Mouse (Mus musculus) CD8-positive naive resting alpha-beta T cell, adult 2 months (primary cell): ENCODE results near the gene Napsa.

Source experiments
- DNase-seq, 2 experiments: peaks; one replicate each; pipeline ENCODE4 v3.0.0; 2022; ENCODE audit warnings: low read depth in 2 of 2, low spot score in 2 of 2

The Napsa gene

DNA sequence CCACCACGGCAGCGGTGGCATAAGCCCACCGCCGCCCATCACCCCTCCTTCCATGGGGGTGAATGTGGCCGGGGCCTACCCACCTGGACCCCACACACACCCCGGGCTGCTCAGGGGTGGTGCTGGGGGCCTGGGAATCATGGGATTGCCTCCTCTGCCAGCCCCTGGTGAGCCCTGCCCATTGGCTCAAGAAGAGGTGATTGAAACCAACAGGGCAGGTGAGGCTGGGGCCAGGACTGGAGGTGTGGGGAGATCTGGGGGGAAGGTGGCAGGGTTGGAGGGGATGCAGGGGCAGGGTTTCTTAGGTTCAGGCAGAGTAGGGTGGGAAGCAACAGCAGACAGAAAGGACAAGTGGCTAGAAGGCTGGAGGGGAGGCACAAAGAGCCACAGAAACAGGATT, 23.9 kb downstream of the Napsa start:
- DNase-seq = no peak

DNA sequence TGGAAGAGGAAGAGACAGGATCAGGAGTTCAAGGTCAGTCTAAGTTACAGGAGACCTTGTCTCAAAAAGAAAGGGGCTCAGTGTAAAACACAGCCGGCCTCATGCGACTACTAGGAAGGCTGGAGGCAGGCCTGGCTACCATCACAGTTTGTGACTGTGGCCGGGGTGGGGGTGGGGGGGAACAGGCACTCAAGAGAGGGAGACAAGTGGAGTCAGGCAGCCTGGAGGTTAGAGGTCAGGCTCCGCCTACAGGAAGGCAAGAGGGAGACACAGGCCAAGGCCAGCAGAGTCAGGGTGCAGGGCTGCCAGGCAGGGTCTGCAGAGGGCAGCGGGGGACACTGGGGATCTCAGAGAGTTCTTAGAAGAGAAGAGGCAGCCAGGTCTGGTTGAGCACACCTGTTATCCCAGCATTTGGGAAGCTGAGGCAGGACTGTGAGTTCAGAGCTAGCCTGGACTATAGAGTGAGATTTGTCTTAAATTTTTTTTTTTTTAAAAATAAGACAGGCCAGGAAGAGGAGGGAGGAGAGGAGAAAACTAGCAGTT, 24.9 kb downstream of the Napsa start:
- DNase-seq = no peak

DNA sequence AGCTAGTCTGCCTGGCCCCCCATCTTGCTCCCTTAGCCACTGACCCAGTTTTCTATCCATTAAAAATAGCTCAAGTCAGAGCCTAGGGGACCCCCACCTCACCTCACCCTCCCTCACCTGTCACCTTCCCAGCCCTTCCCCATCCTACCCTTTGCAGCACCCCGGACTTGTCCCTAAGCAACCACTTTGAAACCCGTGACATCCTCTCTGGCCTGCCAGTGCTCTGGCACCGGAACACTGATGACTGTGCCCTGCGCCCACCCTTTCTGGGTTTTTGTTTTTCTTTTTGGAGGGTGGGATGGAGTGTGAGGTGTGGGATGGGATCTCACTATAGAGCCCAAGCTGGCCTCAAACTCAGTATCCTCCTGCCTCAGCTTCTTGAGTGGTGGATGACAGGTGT, 25.5 kb downstream of the Napsa start:
- DNase-seq = no peak

- DNase-seq = no peak
Observed at GRCm38 (mm10) chr7:44598336-44598735, 26.2 kb downstream of the Napsa start.

DNA sequence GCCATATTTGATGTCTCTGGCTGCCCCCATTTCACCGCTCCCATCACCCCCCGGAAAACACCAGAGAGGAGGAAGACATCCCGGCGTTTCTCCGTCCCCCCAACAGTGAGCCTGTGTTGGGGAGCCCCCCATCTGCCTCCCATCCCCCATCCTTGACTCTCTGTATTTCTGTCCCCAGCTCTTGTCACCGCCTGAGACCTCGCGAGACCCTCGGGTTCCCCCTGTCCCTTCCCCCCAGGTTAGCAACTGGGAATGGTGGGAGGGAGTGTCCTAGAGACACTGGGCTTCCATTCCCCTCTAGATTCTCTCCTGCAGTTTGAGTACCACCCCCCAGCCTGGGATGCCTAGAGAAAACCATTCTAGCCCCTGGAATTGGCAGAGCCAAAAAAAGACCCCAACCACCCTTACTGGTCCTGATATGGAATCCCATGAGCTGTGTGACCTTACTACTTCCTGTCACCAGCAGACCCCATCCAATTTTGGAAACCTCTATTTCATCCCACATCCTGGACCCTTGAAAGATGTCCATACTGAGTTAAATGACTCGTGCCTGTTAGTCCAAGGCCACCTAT, 28.6 kb downstream of the Napsa start:
- no peak for DNase-seq

DNA sequence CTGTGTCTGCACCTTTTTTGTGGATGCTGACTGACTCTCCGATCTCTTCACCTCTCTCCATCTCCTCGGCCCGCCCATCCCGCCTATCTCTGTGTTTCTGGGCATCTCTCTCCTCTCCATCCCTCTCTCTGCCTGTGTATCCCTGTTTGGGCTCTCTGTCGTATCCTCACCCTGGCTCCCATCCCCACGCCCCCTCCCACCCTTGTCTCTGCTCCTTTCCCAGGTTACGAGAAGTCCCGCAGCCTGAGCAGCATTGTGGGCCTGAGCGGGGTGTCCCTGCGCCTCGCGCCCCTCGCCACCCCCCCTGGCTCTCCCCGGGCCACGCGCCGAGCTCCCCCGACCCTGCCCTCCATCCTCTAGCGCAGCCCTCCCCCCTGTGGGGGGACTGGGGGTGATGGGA, 29.5 kb downstream of the Napsa start:
- DNase-seq = no peak

- DNase-seq = no peak
Observed at GRCm38 (mm10) chr7:44602443-44602842, 30.3 kb downstream of the Napsa start.

DNA sequence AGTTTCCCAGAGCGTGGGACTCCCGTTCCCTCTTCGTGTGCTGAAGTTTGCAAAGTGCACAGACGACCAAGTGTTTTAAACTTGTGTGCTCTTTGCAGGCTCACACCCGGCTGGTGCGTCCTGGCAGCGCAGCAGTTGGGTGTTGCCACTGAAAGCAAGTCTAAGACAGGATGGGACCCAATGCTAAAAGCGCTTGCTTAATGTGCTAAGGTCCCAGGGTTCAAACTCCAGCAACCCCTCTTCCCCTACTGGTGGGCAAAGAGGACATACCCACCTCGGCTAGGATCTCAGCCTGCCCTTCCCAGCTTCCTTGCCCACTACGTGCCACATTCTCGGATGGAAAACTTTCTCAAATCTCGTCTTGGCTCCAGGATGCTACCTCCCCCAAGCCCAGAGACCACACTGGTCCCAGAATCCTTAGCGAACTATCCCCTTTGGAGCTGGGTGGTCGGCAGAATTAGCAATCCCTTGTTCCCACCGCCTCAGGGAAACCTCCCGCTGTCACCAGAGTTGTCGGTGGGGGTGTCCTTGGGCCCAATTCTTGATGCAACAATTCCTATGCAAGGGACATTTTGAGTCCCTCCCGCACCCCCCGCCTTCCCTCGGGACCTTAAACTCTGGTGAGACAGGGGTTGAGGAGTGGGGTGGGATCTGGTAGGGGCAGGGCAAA, 31.1 kb downstream of the Napsa start:
- no peak for DNase-seq

- DNase-seq = no peak
Observed at GRCm38 (mm10) chr7:44604139-44604606, 32.0 kb downstream of the Napsa start.

- no peak for DNase-seq
Observed at GRCm38 (mm10) chr7:44604619-44605018, 32.4 kb downstream of the Napsa start.

- no peak for DNase-seq
Observed at GRCm38 (mm10) chr7:44605436-44605835, 33.3 kb downstream of the Napsa start.

DNA sequence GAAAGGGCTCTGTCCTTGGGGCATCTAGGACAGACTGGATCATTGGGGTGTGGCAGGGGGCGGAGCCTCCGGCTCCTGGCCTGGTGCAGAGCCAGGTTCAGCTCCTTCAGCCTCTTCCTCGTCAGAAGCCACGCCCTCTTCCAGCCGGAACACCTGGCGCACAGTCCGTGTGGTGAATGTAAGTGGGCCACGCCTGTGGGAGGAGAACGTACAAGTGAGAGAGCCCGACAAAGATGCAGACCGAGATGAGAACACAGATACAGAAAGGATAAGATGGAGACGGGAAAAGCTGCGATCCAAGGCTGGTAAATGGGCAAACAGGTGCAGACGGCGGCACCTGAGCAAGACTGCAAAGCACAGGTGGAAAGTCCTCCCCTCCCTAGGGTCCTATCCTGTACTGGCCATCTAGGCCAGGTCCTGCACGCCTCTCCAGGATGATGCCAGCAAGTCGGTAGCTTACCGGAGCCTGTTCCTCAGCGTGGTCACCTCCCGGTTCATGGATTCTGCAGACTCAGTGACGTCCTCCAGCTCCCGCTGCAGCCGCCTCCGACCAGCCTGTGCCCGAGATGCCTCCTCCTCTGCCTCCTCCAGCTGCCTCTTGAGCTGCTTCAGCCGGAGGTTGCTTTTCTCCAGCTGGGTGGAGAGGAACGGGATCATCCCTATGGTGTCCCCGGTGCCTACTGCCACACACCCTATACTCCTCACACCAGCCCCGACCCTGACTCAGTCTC, 34.2 kb downstream of the Napsa start:
- DNase-seq = no peak

DNA sequence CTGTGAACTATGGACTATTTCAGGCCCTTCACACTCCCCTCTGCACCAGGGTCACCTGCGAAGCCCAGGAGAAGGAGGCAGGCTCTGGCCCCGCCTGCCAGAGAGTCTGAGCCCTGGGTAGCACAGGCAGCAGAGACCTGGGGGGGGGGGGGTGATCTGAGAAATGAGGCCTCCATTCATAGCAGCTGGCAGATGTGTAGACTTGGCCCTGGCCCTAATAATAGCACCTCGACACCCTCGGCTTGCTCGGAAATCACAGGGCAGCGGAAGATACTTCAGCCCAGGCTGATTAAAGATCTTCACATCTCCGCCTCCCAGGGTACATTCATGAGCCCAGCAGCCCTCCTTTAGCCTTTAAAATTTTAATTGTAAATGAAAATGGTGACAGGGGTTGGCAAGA, 40.0 kb downstream of the Napsa start:
- no peak for DNase-seq

DNA sequence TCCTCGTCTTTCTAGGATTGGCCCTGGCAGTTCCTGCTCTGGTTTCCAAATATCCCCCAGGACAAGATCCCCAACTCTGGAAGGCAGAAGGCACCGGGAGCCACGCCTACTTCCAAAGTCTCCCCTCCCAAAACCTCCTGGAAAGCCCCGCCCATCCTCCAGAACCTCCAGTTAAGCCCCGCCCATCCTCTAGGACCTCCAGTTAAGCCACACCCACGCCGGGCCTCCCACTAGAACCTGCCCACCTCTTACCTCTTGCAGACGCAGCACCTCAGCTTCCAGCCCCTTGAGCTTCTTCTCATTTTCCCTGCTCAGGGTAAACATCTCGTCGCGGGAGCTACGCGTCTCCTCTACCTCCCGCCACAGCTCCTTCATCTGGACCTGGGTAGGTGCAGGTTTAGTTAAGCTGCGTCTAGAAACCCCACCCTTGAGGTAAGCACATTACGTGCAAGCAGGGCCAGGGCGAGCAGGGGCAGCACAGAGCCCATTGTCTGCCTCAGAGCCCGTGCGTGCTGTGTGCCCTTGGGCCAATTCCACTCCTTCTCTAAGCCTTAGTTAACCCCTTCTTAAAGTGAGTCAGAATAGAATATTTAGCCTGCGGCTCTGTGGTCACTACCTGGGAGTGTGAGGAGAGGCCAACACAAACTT, 42.0 kb downstream of the Napsa start:
- no peak for DNase-seq

- no peak for DNase-seq
Observed at GRCm38 (mm10) chr7:44615309-44615708, 43.1 kb downstream of the Napsa start.

GRCm38 (mm10) chr7:44615987-44616386, 43.8 kb downstream of the Napsa start:
- DNase-seq = no peak

- no peak for DNase-seq
Observed at GRCm38 (mm10) chr7:44617059-44617458, 44.9 kb downstream of the Napsa start.

DNA sequence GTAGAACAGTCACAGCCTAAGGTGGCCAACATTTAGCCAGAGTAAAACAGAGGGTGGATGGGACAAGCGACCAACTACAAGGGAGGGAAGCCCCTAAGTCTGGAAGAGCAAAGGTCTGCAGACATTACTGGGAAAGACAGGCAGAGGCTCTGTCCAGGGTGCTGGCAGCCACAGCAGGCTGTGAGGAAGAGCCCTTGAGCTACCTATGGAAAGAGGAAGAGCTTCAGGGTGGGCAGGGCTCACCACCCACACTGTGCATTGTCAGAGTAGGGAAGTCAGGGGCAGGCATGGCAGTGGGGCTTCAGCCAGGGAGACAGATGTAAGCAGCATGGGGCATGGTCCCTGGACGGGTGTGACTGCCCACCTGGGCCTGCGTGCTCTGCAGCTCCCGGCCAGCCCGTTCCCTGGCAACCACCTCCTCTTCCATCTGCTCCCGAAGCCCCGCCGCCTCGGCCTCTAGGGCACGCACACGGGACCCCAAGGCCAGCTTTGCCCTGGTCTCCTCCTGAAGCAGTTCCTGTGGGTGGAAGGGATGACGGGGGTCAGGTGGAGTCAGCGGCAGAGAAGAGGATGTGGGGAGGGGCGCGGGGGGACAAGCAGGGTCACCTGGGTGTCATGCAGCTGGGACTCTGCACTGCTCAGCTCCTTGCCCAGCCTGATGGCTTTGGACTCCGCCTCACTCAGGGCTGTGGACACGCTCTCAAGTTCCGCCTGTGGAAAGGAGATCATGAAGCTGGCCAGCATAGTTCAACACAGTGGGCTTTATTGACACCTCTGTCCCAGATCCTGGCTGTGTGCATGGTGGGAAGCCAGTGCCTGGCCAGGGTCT, 51.7 kb downstream of the Napsa start:
- DNase-seq = no peak

- DNase-seq = no peak
Observed at GRCm38 (mm10) chr7:44624543-44624826, 52.3 kb downstream of the Napsa start.

- DNase-seq = no peak
Observed at GRCm38 (mm10) chr7:44624828-44625227, 52.6 kb downstream of the Napsa start.
